Mouse (Mus musculus): ENCODE measurements at regions not wholly inside any gene's neighbourhood (a gene's known extent, or its start where the extent isn't known, plus 50 kb on each side); places are given as distances from the start of the nearest gene placed in this dataset.
A peak's percentile ranks its signal among the peaks of the same experiment; 100 is the strongest.

GRCm38 (mm10) chr13:110493002-110493552 lies 98.2 kb downstream of the Plk2 start:
- WGBS (ENCODE audit: insufficient replicate concordance): 77% methylated on average over 7 of the region's 7 CpGs
- H3K36me3 ChIP-seq: no peaks in the 10 kb centered on the region
- H3K4me1 ChIP-seq: no peaks in the 10 kb centered on the region
- H3K9me3 ChIP-seq (replicated peaks): no peaks in the 10 kb centered on the region
- ATAC-seq: no peak
- H3K27ac ChIP-seq: no peak overlapping the region
- no peak overlapping the region for H3K9ac ChIP-seq
- H3K4me2 ChIP-seq: no peak overlapping the region
- H3K27me3 ChIP-seq (replicated peaks): no peaks in the 10 kb centered on the region
- H3K4me3 ChIP-seq: no peak overlapping the region

GRCm38 (mm10) chr13:110497461-110497860 lies 102.6 kb downstream of the Plk2 start:
- Histone ChIP-seq H3K4me1 (no peaks in the 10 kb centered on the region), H3K4me3 (no peak overlapping the region), H3K27me3 (replicated peaks) (no peaks in the 10 kb centered on the region), H3K27ac (no peak overlapping the region), H3K4me2 (no peak overlapping the region), H3K9me3 (replicated peaks) (no peaks in the 10 kb centered on the region), H3K9ac (no peak overlapping the region), H3K36me3 (no peaks in the 10 kb centered on the region)
- 67% methylated on average over 3 of the region's 3 CpGs for WGBS (ENCODE audit: insufficient replicate concordance)
- ATAC-seq: no peak

GRCm38 (mm10) chr13:110507814-110508362 lies 113.0 kb downstream of the Plk2 start:
- ATAC-seq: no peak
- 57% methylated on average over 1 of the region's 1 CpGs for WGBS (ENCODE audit: insufficient replicate concordance)
- no peak overlapping the region for H3K4me2 ChIP-seq
- peaks cover 7% of the 10 kb centered on the region; the same call in 1 of the 2 replicates for H3K9me3 ChIP-seq (replicated peaks)
- no peak overlapping the region for H3K27ac ChIP-seq
- H3K36me3 ChIP-seq: no peaks in the 10 kb centered on the region
- no peaks in the 10 kb centered on the region for H3K27me3 ChIP-seq (replicated peaks)
- H3K4me3 ChIP-seq: no peak overlapping the region
- H3K4me1 ChIP-seq: no peaks in the 10 kb centered on the region
- no peak overlapping the region for H3K9ac ChIP-seq

GRCm38 (mm10) chr13:110517986-110518385 lies 123.1 kb downstream of the Plk2 start:
- Histone ChIP-seq H3K9me3 (replicated peaks) (no peaks in the 10 kb centered on the region), H3K4me1 (no peaks in the 10 kb centered on the region), H3K27ac (no peak overlapping the region), H3K9ac (no peak overlapping the region), H3K27me3 (replicated peaks) (no peaks in the 10 kb centered on the region), H3K36me3 (no peaks in the 10 kb centered on the region), H3K4me2 (no peak overlapping the region), H3K4me3 (no peak overlapping the region)
- WGBS (ENCODE audit: insufficient replicate concordance): 79% methylated on average over 8 of the region's 8 CpGs
- no peak for ATAC-seq

- no peaks in the 10 kb centered on the region for H3K9me3 ChIP-seq (replicated peaks)
- ATAC-seq: no peak
- WGBS (ENCODE audit: insufficient replicate concordance): 78% methylated on average over 4 of the region's 4 CpGs
- no peak overlapping the region for H3K4me2 ChIP-seq
- no peak overlapping the region for H3K9ac ChIP-seq
- no peaks in the 10 kb centered on the region for H3K4me1 ChIP-seq
- no peak overlapping the region for H3K4me3 ChIP-seq
- H3K27me3 ChIP-seq (replicated peaks): no peaks in the 10 kb centered on the region
- no peaks in the 10 kb centered on the region for H3K36me3 ChIP-seq
- no peak overlapping the region for H3K27ac ChIP-seq
These were observed 128.1 kb downstream of the Plk2 start for GRCm38 (mm10) chr13:110522974-110523373.

GRCm38 (mm10) chr13:110527681-110528080 lies 132.8 kb downstream of the Plk2 start:
- Histone ChIP-seq H3K4me3 (no peak overlapping the region), H3K27ac (no peak overlapping the region), H3K4me1 (no peaks in the 10 kb centered on the region), H3K9me3 (replicated peaks) (no peaks in the 10 kb centered on the region), H3K36me3 (no peaks in the 10 kb centered on the region), H3K9ac (no peak overlapping the region), H3K4me2 (no peak overlapping the region), H3K27me3 (replicated peaks) (no peaks in the 10 kb centered on the region)
- WGBS (ENCODE audit: insufficient replicate concordance): 57% methylated on average over 3 of the region's 3 CpGs
- ATAC-seq: no peak

- H3K9ac ChIP-seq: no peak overlapping the region
- no peaks in the 10 kb centered on the region for H3K27me3 ChIP-seq (replicated peaks)
- H3K9me3 ChIP-seq (replicated peaks): no peaks in the 10 kb centered on the region
- no peaks in the 10 kb centered on the region for H3K4me1 ChIP-seq
- 66% methylated on average over 4 of the region's 4 CpGs for WGBS (ENCODE audit: insufficient replicate concordance)
- no peak overlapping the region for H3K27ac ChIP-seq
- no peak overlapping the region for H3K4me3 ChIP-seq
- ATAC-seq: no peak
- H3K4me2 ChIP-seq: no peak overlapping the region
- no peaks in the 10 kb centered on the region for H3K36me3 ChIP-seq
These were observed 134.8 kb downstream of the Plk2 start for GRCm38 (mm10) chr13:110529624-110530023.

GRCm38 (mm10) chr13:110534320-110534764 lies 139.5 kb downstream of the Plk2 start:
- H3K36me3 ChIP-seq: no peaks in the 10 kb centered on the region
- H3K4me3 ChIP-seq: no peak overlapping the region
- H3K4me2 ChIP-seq: no peak overlapping the region
- H3K4me1 ChIP-seq: no peaks in the 10 kb centered on the region
- no peaks in the 10 kb centered on the region for H3K9me3 ChIP-seq (replicated peaks)
- no peak for ATAC-seq
- H3K9ac ChIP-seq: no peak overlapping the region
- no peak overlapping the region for H3K27ac ChIP-seq
- no peaks in the 10 kb centered on the region for H3K27me3 ChIP-seq (replicated peaks)
- WGBS (ENCODE audit: insufficient replicate concordance): 30% methylated on average over 7 of the region's 7 CpGs

- H3K4me2 ChIP-seq: no peak overlapping the region
- H3K27ac ChIP-seq: no peak overlapping the region
- no peaks in the 10 kb centered on the region for H3K36me3 ChIP-seq
- H3K9me3 ChIP-seq (replicated peaks): no peaks in the 10 kb centered on the region
- WGBS (ENCODE audit: insufficient replicate concordance): 57% methylated on average over 2 of the region's 2 CpGs
- no peaks in the 10 kb centered on the region for H3K4me1 ChIP-seq
- no peaks in the 10 kb centered on the region for H3K27me3 ChIP-seq (replicated peaks)
- no peak overlapping the region for H3K9ac ChIP-seq
- H3K4me3 ChIP-seq: no peak overlapping the region
- ATAC-seq: no peak
These were observed 140.9 kb downstream of the Plk2 start for GRCm38 (mm10) chr13:110535785-110536184.

GRCm38 (mm10) chr13:110537960-110538463 lies 143.2 kb downstream of the Plk2 start:
- H3K27ac ChIP-seq: no peak overlapping the region
- no peaks in the 10 kb centered on the region for H3K9me3 ChIP-seq (replicated peaks)
- H3K4me3 ChIP-seq: no peak overlapping the region
- no peak overlapping the region for H3K9ac ChIP-seq
- peak; percentile 51; the same call in 1 of the 2 replicates for ATAC-seq
- 41% methylated on average over 7 of the region's 7 CpGs for whole genome bisulfite sequencing (ENCODE audit: insufficient replicate concordance)
- H3K4me2 ChIP-seq: no peak overlapping the region
- H3K36me3 ChIP-seq: no peaks in the 10 kb centered on the region
- no peaks in the 10 kb centered on the region for H3K27me3 ChIP-seq (replicated peaks)
- H3K4me1 ChIP-seq: no peaks in the 10 kb centered on the region

GRCm38 (mm10) chr13:110540543-110541265 lies 145.9 kb downstream of the Plk2 start:
- Histone ChIP-seq H3K4me2 (no peak overlapping the region), H3K4me1 (no peaks in the 10 kb centered on the region), H3K27ac (no peak overlapping the region), H3K9ac (no peak overlapping the region), H3K9me3 (replicated peaks) (no peaks in the 10 kb centered on the region), H3K36me3 (no peaks in the 10 kb centered on the region), H3K4me3 (no peak overlapping the region), H3K27me3 (replicated peaks) (no peaks in the 10 kb centered on the region)
- no peak for ATAC-seq
- 77% methylated on average over 13 of the region's 13 CpGs for WGBS (ENCODE audit: insufficient replicate concordance)

GRCm38 (mm10) chr13:110541288-110542148 lies 146.7 kb downstream of the Plk2 start:
- H3K4me1 ChIP-seq: no peaks in the 10 kb centered on the region
- H3K27ac ChIP-seq: no peak overlapping the region
- WGBS (ENCODE audit: insufficient replicate concordance): 77% methylated on average over 5 of the region's 5 CpGs

More at GRCm38 (mm10) chr13:110541288-110542148, 146.7 kb downstream of the Plk2 start:
- no peak overlapping the region for H3K4me2 ChIP-seq
- no peaks in the 10 kb centered on the region for H3K27me3 ChIP-seq (replicated peaks)
- H3K9ac ChIP-seq: no peak overlapping the region
- ATAC-seq: no peak
- H3K9me3 ChIP-seq (replicated peaks): no peaks in the 10 kb centered on the region
- no peaks in the 10 kb centered on the region for H3K36me3 ChIP-seq
- no peak overlapping the region for H3K4me3 ChIP-seq
